Mouse (Mus musculus) neutrophil, adult 59 days (primary cell): ENCODE results near the gene Fam122a. TPM values are rescaled to one million over a fixed set of nuclear protein-coding genes. Genes with fewer than 3 reads are reported as not detected.

Source experiments
- total RNA-seq, 2 experiments: library from RNA; stranded (reverse); gene quantifications; 1 replicate in 1 of 2; 2 replicates in 1 of 2; pipeline ENCODE4 v1.2.4; 2023

Gene Fam122a
- 10 to 100 TPM; 29.8 to 30.4 TPM for total RNA-seq

GRCm38 (mm10) chr19:24476929-24477882 lies at the start of gene Fam122a:
TSS of gene Fam122a (minus strand) at chr19:24477356.

Other genes with a start within 250 kb of the Fam122a start
- 1 to 10 TPM; 9.1 to 9.5 TPM for gene Fxn, start 196.8 kb downstream of the Fam122a start, total RNA-seq
- 10 to 100 TPM; 25.6 to 27.9 TPM for gene Pip5k1b, start 78.5 kb upstream of the Fam122a start, total RNA-seq
- not detected for gene Tmem252, start 196.7 kb upstream of the Fam122a start, total RNA-seq